ENCODE assay signal across 27 mouse cellular contexts in the genomic region with DNA sequence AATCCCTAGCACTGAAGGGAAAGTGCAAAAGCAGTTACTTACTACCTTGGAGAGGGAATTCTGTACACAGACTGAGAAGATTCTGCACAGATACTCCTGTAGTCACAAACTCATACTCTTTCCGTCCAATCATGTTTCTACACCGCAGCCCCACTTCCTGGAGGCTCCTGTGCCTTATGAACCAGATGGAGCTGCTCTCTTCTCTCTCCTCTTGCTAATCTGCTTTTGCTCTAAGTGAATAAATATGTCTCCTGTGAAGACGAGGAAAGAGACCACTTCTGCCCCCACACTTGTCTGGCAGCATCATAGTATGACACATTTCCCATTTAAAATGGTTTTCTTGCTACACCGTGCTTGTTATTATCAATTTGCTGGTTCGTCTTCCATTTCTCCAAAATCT. TPM values are rescaled to one million over a fixed set of nuclear protein-coding genes. Genes with fewer than 3 reads are reported as not detected.
"Had no signal": no experiment of that assay in that cellular context is flagged by ENCODE, and none has a peak within 500 bp of the region (broad histone marks: within the 10 kb centered on the region; RNA-seq: fewer than 3 reads in every experiment).

No protein-coding gene starts in this region.

- DNase-seq: gastrocnemius, adult 2 months; gastrocnemius, postnatal 10 days; gastrocnemius, postnatal 25 days; heart, adult 18-20 months; heart, postnatal 10 days; heart, postnatal 4 days; kidney, adult 18-20 months; kidney, adult 8-10 months; kidney, postnatal 10 days; kidney, postnatal 25 days; kidney, postnatal 4 days; liver; liver, embryonic 13.5 days had no signal

- ATAC-seq: hindbrain, embryonic 16.5 days; inflammation-experienced regulatory T-cells, adult 6 months; intestine, embryonic 15.5 days; intestine, postnatal 0 days had no signal

RNA-seq across cellular contexts. Expression of a gene that starts 26.2 kb away (rescaled TPM):
- total RNA-seq: gastrocnemius, adult 2 months; gastrocnemius, postnatal 10 days; gastrocnemius, postnatal 25 days; gastrocnemius, postnatal 4 days; granulocyte monocyte progenitor cell, adult 5-6 weeks; heart, adult 18-20 months; heart, adult 8-10 months; heart, postnatal 10 days; heart, postnatal 25 days; heart, postnatal 4 days; layer of hippocampus, adult 2 months; layer of hippocampus, postnatal 10 days; layer of hippocampus, postnatal 25 days; left cerebral cortex, adult 2 months; left cerebral cortex, postnatal 10 days; left cerebral cortex, postnatal 36 days had no signal

RNA-seq across cellular contexts. Expression of a gene that starts 41.4 kb away (rescaled TPM):
- total RNA-seq: granulocyte monocyte progenitor cell, adult 5-6 weeks had no signal
